Mouse (Mus musculus): Measurements from ENCODE around the gene Spef1. TPM values are rescaled to one million over a fixed set of nuclear protein-coding genes. Genes with fewer than 3 reads are reported as not detected.
A peak's percentile ranks its signal among the peaks of the same experiment; 100 is the strongest.

The Spef1 gene
- polyA plus RNA-seq, 1 experiment from 2014 or later, result 12.2 TPM

DNA sequence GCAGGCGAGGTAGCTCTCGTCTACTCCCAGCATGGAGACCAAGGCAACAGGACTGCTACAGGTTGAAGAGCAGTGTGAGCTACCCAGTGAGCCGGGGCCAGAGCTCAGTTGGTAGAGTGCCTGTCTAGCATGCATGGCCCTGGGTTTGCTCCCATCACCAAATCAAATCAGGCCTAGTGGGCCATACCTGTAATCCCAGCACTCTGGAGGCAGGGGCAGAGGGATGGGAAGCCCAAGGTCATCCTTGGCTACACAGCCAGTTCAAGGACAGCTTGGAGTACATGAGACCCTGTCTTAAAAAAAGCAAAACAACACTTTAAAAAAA is 37.9 kb downstream of the Spef1 start:
- Histone ChIP-seq H3K27me3 (replicated peaks; ENCODE audit: insufficient read depth, low read length) (no peaks in the 10 kb centered on the region), H3K4me2 (replicated peaks; ENCODE audit: low read depth, low read length) (no peak overlapping the region), H3K4me3 (ENCODE audit: low read depth, low read length) (no peak overlapping the region), H3K9ac (replicated peaks; ENCODE audit: low read depth) (no peak overlapping the region), H3K4me1 (ENCODE audit: insufficient read depth, low read depth, low read length) (no peaks in the 10 kb centered on the region), H3K9me3 (ENCODE audit: low read length) (no peaks in the 10 kb centered on the region), H3K36me3 (ENCODE audit: insufficient read depth, low read length) (peaks cover 26% of the 10 kb centered on the region), H3K27ac (ENCODE audit: low read length) (no peak overlapping the region)
- TF ChIP-seq EP300 (IDR thresholded peaks at IDR 0.05) (no peak), CTCF (IDR thresholded peaks at IDR 0.05) (no peak)
- 93% methylated on average over 3 of the region's 3 CpGs for WGBS
- ATAC-seq (no peak), DNase-seq (ENCODE audit: low spot score) (no peak)

DNA sequence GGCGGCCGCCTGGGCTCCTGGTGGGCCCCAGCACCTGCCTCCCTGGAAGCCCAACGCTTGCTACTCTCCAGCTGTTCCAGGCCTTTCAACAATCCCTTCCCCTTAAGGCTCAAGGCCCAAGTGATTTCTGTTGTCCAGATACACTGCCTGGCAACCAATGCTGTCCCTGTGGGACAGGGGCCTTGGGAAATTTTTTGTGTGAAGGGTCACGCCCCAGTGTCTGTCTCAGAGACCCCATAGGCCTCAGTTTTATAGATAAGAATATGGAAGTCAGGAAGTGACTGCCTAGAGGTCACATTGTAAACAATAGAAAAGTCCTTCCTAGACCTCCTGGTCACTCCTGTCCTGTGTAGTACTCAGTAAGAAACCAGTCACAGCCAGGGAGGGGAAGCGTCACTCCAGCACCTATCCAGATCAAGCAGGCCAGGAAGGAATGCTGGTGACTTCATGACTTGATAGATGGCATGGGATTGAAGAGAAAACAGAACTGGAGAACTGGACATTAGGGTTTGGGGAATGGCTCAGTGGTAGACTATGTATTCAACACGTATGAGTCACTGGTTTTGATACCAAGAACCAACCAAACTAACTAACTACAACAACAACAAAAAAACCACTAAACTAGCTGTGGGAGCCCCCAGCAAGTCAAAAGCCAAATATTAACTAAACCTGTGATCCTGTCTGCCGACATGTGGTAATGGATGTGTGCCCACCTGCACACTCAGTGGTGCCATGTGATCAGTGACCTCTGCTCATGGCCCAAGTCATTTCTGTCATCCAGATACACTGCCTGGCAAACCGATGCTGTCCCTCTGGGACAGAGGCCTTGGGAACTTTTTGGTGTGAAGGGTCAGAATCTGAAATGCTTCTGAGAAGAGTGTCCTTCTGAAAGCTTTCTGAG is 38.5 kb downstream of the Spef1 start:
- H3K4me3 ChIP-seq (ENCODE audit: low read depth, low read length), result no peak overlapping the region
- no peak for TF ChIP-seq EP300 (IDR thresholded peaks at IDR 0.05)
- no peak for TF ChIP-seq CTCF (IDR thresholded peaks at IDR 0.05)
- ATAC-seq, result peak; percentile 30; the same call in 1 of the 2 replicates
- no peaks in the 10 kb centered on the region for H3K4me1 ChIP-seq (ENCODE audit: insufficient read depth, low read depth, low read length)
- peaks cover 26% of the 10 kb centered on the region for H3K36me3 ChIP-seq (ENCODE audit: insufficient read depth, low read length)
- H3K4me2 ChIP-seq (replicated peaks; ENCODE audit: low read depth, low read length), result no peak overlapping the region
- H3K9me3 ChIP-seq (ENCODE audit: low read length), result no peaks in the 10 kb centered on the region
- H3K9ac ChIP-seq (replicated peaks; ENCODE audit: low read depth), result no peak overlapping the region
- no peaks in the 10 kb centered on the region for H3K27me3 ChIP-seq (replicated peaks; ENCODE audit: insufficient read depth, low read length)
- no peak overlapping the region for H3K27ac ChIP-seq (ENCODE audit: low read length)
- no peak for DNase-seq (ENCODE audit: low spot score)
- WGBS, result 76% methylated on average over 8 of the region's 8 CpGs

DNA sequence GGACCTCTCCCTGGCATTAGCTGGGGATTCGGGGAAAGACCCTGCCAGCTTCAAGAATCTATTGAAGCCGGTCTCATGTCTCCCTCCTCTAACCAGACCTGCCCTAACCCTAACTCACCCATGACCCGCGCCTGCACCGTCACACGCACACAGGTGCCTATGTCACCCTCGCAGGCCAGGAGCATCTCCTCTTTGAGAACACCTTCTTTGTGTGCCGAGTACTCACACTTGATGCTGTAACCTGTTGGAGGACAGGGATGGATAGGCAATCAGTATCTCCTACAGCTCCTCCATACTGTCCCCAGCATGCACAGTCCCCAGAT is 40.1 kb downstream of the Spef1 start:
- peaks cover 26% of the 10 kb centered on the region for H3K36me3 ChIP-seq (ENCODE audit: insufficient read depth, low read length)
- H3K27ac ChIP-seq (ENCODE audit: low read length), result no peak overlapping the region
- no peaks in the 10 kb centered on the region for H3K27me3 ChIP-seq (replicated peaks; ENCODE audit: insufficient read depth, low read length)
- H3K4me3 ChIP-seq (ENCODE audit: low read depth, low read length), result no peak overlapping the region
- no peaks in the 10 kb centered on the region for H3K9me3 ChIP-seq (ENCODE audit: low read length)
- WGBS, result 92% methylated on average over 8 of the region's 8 CpGs
- DNase-seq (ENCODE audit: low spot score) (no peak), ATAC-seq (no peak)
- H3K9ac ChIP-seq (replicated peaks; ENCODE audit: low read depth), result no peak overlapping the region
- no peaks in the 10 kb centered on the region for H3K4me1 ChIP-seq (ENCODE audit: insufficient read depth, low read depth, low read length)
- no peak overlapping the region for H3K4me2 ChIP-seq (replicated peaks; ENCODE audit: low read depth, low read length)
- no peak for TF ChIP-seq CTCF (IDR thresholded peaks at IDR 0.05)
- no peak for TF ChIP-seq EP300 (IDR thresholded peaks at IDR 0.05)

DNA sequence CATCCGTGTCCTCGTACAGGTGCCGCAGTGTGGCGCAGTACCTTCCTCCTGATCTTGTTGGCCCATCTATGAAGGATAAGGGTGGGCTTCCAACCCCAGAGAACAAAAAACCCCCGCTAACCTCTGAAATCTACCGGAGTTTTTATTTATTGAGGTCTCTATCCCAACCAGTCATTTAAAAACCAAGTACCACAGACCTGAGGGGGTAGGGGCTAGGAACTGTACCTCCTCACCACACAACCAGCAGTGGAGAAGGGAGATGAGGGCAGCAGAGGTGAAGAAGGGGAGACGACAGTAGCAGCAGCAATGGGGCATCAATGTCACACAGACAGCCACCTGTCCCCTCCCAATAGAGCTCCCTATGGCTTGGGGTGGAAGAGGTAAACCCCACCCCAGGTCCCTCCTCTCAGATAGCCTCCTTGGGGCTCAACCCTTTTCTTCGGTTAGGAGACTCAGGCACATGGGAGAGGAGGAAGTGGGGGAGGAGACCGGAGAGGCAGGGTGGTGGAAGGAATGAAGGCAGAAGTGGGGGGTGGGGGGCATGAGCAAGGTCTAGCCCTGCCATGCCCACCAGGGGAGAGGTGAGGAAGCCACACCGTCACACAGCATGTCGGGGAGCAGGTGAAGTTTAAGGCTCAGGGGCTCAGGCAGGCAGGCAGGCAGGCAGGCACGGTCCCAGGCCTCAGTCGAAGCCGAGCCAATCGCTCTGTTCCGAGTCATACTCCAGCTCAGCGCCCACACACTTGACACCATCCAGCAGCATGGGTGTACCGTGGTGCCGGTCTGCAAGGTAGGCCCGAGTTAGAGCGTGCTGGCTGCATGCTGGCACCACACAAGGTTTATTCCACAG is 40.7 kb downstream of the Spef1 start:
- Histone ChIP-seq H3K4me2 (replicated peaks; ENCODE audit: low read depth, low read length) (no peak overlapping the region), H3K9ac (replicated peaks; ENCODE audit: low read depth) (no peak overlapping the region), H3K4me3 (ENCODE audit: low read depth, low read length) (no peak overlapping the region), H3K36me3 (ENCODE audit: insufficient read depth, low read length) (peaks cover 26% of the 10 kb centered on the region), H3K4me1 (ENCODE audit: insufficient read depth, low read depth, low read length) (no peaks in the 10 kb centered on the region), H3K27ac (ENCODE audit: low read length) (no peak overlapping the region), H3K27me3 (replicated peaks; ENCODE audit: insufficient read depth, low read length) (no peaks in the 10 kb centered on the region), H3K9me3 (ENCODE audit: low read length) (no peaks in the 10 kb centered on the region)
- DNase-seq (ENCODE audit: low spot score) (no peak), ATAC-seq (no peak)
- 83% methylated on average over 20 of the region's 21 CpGs for WGBS
- no peak for TF ChIP-seq CTCF (IDR thresholded peaks at IDR 0.05)
- TF ChIP-seq EP300 (IDR thresholded peaks at IDR 0.05), result no peak

DNA sequence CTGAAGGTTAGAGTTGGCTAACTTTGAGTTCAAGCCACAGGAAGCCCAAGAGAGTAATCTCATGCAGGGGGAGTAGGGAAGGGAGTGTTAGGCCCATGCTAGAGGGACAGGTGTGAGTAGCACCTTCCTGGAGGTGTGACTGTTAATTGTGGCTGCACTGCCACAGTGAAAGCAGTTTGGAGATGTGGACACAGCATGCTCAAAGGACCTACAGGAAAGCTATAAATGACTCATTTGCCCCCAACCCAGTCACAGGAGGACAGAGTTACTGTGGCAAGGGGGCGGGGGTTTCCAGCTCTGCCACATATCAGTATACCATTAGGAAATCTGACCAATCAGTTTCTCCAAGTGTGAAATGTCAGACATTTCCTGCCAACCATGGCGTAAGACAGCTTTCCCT is 41.5 kb downstream of the Spef1 start:
- H3K36me3 ChIP-seq (ENCODE audit: insufficient read depth, low read length), result peaks cover 26% of the 10 kb centered on the region
- DNase-seq (ENCODE audit: low spot score) (no peak), ATAC-seq (no peak)
- no peaks in the 10 kb centered on the region for H3K9me3 ChIP-seq (ENCODE audit: low read length)
- 73% methylated on average over 2 of the region's 2 CpGs for WGBS
- H3K9ac ChIP-seq (replicated peaks; ENCODE audit: low read depth), result no peak overlapping the region
- H3K27me3 ChIP-seq (replicated peaks; ENCODE audit: insufficient read depth, low read length), result no peaks in the 10 kb centered on the region
- H3K4me2 ChIP-seq (replicated peaks; ENCODE audit: low read depth, low read length), result no peak overlapping the region
- H3K4me1 ChIP-seq (ENCODE audit: insufficient read depth, low read depth, low read length), result no peaks in the 10 kb centered on the region
- H3K4me3 ChIP-seq (ENCODE audit: low read depth, low read length), result no peak overlapping the region
- no peak overlapping the region for H3K27ac ChIP-seq (ENCODE audit: low read length)
- TF ChIP-seq CTCF (IDR thresholded peaks at IDR 0.05) (no peak), EP300 (IDR thresholded peaks at IDR 0.05) (no peak)

DNA sequence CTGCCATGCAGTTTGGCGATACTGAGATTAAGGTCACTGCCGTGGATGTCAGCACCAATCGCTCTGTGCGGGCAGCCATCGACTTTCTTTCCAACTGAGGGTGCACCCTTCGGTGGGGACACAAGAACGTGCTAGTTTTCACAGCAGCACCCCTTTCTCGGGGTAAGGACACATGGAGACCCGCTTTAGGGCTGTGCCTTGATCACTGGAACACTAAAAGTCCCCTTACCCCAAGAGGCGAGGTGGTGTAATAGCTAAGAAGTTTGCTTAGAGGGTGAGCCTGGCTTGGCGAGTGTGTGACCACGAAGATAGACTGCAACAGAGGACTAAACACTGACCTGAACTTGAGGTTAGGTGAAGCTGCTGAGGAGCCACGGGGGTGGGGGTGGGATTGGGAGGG is 42.0 kb downstream of the Spef1 start:
- ATAC-seq, result no peak
- 61% methylated on average over 13 of the region's 13 CpGs for WGBS
- Histone ChIP-seq H3K9me3 (ENCODE audit: low read length) (no peaks in the 10 kb centered on the region), H3K4me2 (replicated peaks; ENCODE audit: low read depth, low read length) (no peak overlapping the region), H3K4me1 (ENCODE audit: insufficient read depth, low read depth, low read length) (peaks cover under 1% of the 10 kb centered on the region; the same call in 1 of the 2 replicates), H3K4me3 (ENCODE audit: low read depth, low read length) (no peak overlapping the region), H3K27me3 (replicated peaks; ENCODE audit: insufficient read depth, low read length) (no peaks in the 10 kb centered on the region), H3K36me3 (ENCODE audit: insufficient read depth, low read length) (peaks cover 26% of the 10 kb centered on the region), H3K9ac (replicated peaks; ENCODE audit: low read depth) (no peak overlapping the region), H3K27ac (ENCODE audit: low read length) (no peak overlapping the region)
- no peak for DNase-seq (ENCODE audit: low spot score)
- TF ChIP-seq CTCF (IDR thresholded peaks at IDR 0.05) (no peak), EP300 (IDR thresholded peaks at IDR 0.05) (no peak)

All from lung, postnatal 0 days (tissue).